Mouse (Mus musculus) lung, postnatal 0 days (tissue): ENCODE results near the gene Mapt.

ENCODE experiments used
- CTCF ChIP-seq: IDR thresholded peaks from 2 replicates; pipeline ENCODE4 v1.5.1; 2016; ENCODE audit warnings: antibody characterized with exemption, mild to moderate bottlenecking
- EP300 ChIP-seq: IDR thresholded peaks from 2 replicates; pipeline ENCODE4 v1.6.1; 2016; ENCODE audit warnings: antibody characterized with exemption, mild to moderate bottlenecking, control low read depth

- no peak for TF ChIP-seq CTCF
- no peak for TF ChIP-seq EP300
Measured at GRCm38 (mm10) chr11:104303088-104303960, 72.1 kb downstream of the Mapt start.
